Mouse (Mus musculus) lung, postnatal 0 days (tissue): ENCODE results near the gene Hspb1.

Source experiments
- CTCF ChIP-seq: IDR thresholded peaks from 2 replicates; pipeline ENCODE4 v1.5.1; 2016; ENCODE audit warnings: antibody characterized with exemption, mild to moderate bottlenecking
- EP300 ChIP-seq: IDR thresholded peaks from 2 replicates; pipeline ENCODE4 v1.6.1; 2016; ENCODE audit warnings: antibody characterized with exemption, mild to moderate bottlenecking, control low read depth

GRCm38 (mm10) chr5:135905320-135906225 lies 17.9 kb downstream of the Hspb1 start:
- no peak for TF ChIP-seq CTCF
- TF ChIP-seq EP300, result no peak
